Mouse (Mus musculus) hindbrain, postnatal 0 days (tissue): ENCODE results near the gene Dok1. TPM values are rescaled to one million over a fixed set of nuclear protein-coding genes. Genes with fewer than 3 reads are reported as not detected.

Source experiments
- ATAC-seq: fragments of 200-750 bp; cut with Nextera tagmentation; 2 replicates; pipeline ENCODE4 v1.8.0; 2017; ENCODE audit warnings: mild to moderate bottlenecking, moderate TSS enrichment, moderate library complexity
- DNase-seq: peaks from one replicate; pipeline ENCODE4 v3.0.0-alpha.2; 2015; ENCODE audit warnings: low spot score
- H3K27ac ChIP-seq: fragments of 300-500 bp; sonication (generic); 2 replicates; pipeline ENCODE4 v1.5.1; 2014; ENCODE audit warnings: mild to moderate bottlenecking
- H3K27me3 ChIP-seq: fragments of 300-500 bp; sonication (generic); 2 replicates; pipeline ENCODE4 v1.6.1; 2014; ENCODE audit warnings: low read length, mixed read lengths; ENCODE audit not compliant: insufficient read depth
- H3K36me3 ChIP-seq: fragments of 300-500 bp; sonication (generic); 2 replicates; pipeline ENCODE4 v1.6.1; 2014; ENCODE audit warnings: low read length, mixed read lengths; ENCODE audit not compliant: insufficient read depth
- H3K4me1 ChIP-seq: fragments of 300-500 bp; sonication (generic); 2 replicates; pipeline ENCODE4 v1.6.1; 2014; ENCODE audit warnings: antibody characterized with exemption, low read length, mixed read lengths; ENCODE audit not compliant: insufficient read depth
- H3K4me2 ChIP-seq: fragments of 300-500 bp; sonication (generic); 2 replicates; pipeline ENCODE4 v1.6.1; 2014; ENCODE audit warnings: low read depth, mild to moderate bottlenecking, low read length, moderate library complexity, mixed read lengths
- H3K4me3 ChIP-seq: fragments of 300-500 bp; sonication (generic); 2 replicates; pipeline ENCODE4 v1.5.1; 2014; ENCODE audit warnings: low read length
- H3K9ac ChIP-seq: fragments of 300-500 bp; sonication (generic); replicated peaks from 2 replicates; pipeline ENCODE4 v1.6.1; 2014; ENCODE audit warnings: mild to moderate bottlenecking, low read length, moderate library complexity, mixed read lengths
- H3K9me3 ChIP-seq: fragments of 300-500 bp; sonication (generic); 2 replicates; pipeline ENCODE4 v1.6.1; 2016; ENCODE audit warnings: low read length, mixed read lengths
- CTCF ChIP-seq: IDR thresholded peaks from 2 replicates; pipeline ENCODE4 v1.5.1; 2016; ENCODE audit warnings: antibody characterized with exemption, control low read depth, low read depth
- WGBS: fragments of 180-500 bp; shearing (Covaris S2); extraction: QIAGEN DNeasy Blood & Tissue Kit; methylation state at CpG from one replicate; pipeline ENCODE4 v1.1.7; 2014; 5-methylcytosine and 5-hydroxymethylcytosine counted together
- polyA plus RNA-seq: library from polyadenylated mRNA; unstranded; fragments of >200 nt; fragmentation: Nextera tagmentation; extraction: Ambion mirVana; gene quantifications from 2 replicates; pipeline ENCODE4 v1.2.1, GENCODE M21; 2015
- total RNA-seq: library from RNA; depleted of rRNA; stranded (reverse); fragments of >200 nt; gene quantifications from 2 replicates; pipeline ENCODE4 v1.2.3, GENCODE M21; 2014

Gene Dok1
- total and polyA plus RNA-seq, 2 experiments from 2014 or later, result 2.5 to 4.3 TPM

DNA sequence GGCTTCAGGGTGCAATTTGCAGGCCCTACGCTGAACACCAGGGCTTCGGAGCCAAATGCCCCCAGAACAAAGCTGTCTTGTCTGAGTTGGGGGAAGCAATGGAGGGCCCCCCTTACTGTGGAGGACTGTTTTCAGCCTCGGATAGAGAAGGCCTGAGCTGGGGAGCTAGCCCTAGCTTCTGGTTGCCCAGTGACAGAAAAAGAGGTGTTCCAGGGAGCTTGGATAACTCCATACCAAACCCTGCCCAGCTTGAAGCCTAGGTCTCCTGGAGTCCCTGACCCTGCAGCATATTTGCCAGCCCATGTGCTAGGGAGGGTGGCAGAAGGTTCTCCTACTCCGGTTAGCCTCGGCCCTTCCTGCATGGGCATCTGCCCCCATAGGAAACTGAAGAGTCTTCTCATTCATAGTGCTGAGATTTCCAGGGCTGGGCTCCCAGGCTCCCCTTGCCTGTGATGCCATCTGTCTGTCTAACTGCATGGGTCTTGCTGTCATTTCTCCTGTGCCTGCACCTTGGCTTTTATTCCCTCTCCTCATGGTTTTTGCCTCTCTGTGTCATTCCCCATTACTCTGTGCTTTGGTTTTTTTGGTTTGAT, 1.3 kb upstream of the Dok1 start:
- H3K27me3 ChIP-seq, result peaks cover 25% of the 10 kb centered on the region; the same call in 1 of the 2 replicates
- no peak overlapping the region; the same call in 1 of the 2 replicates for H3K9ac ChIP-seq
- peak overlapping the region; percentile 47 for H3K4me3 ChIP-seq

GRCm38 (mm10) chr6:83032769-83033191, 491 bp downstream of the Dok1 start:
- under 1% methylated on average over 30 of the region's 31 CpGs for WGBS
- H3K4me1 ChIP-seq, result 0 out of 2 replicates have a peak, but pooled peaks cover 8% of the 10 kb centered on the region
- DNase-seq (peak; percentile 15), ATAC-seq (peak; percentile 46)
- peak overlapping the region; percentile 40; the same call in 1 of the 2 replicates for H3K9ac ChIP-seq
- H3K9me3 ChIP-seq, result no peaks in the 10 kb centered on the region
- peak overlapping the region; percentile 84 for H3K4me2 ChIP-seq
- H3K27me3 ChIP-seq, result peaks cover 25% of the 10 kb centered on the region; the same call in 1 of the 2 replicates
- peak; percentile 26; the same call in 1 of the 2 replicates for TF ChIP-seq CTCF
- H3K4me3 ChIP-seq, result peak overlapping the region; percentile 47
- H3K27ac ChIP-seq, result no peak overlapping the region
- no peaks in the 10 kb centered on the region for H3K36me3 ChIP-seq

More for the DNA sequence above, 1.3 kb upstream of the Dok1 start:
- H3K4me1 ChIP-seq, result peaks cover 15% of the 10 kb centered on the region; the same call in 1 of the 2 replicates
- no peaks in the 10 kb centered on the region for H3K36me3 ChIP-seq
- H3K9me3 ChIP-seq, result no peaks in the 10 kb centered on the region
- WGBS, result 26% methylated on average over 5 of the region's 5 CpGs
- no peak for TF ChIP-seq CTCF
- H3K4me2 ChIP-seq, result peak overlapping the region; percentile 84
- 0 out of 2 replicates have a peak overlapping the region, but pooled peaks have one; percentile 67 for H3K27ac ChIP-seq
- ATAC-seq (no peak), DNase-seq (no peak)

DNA sequence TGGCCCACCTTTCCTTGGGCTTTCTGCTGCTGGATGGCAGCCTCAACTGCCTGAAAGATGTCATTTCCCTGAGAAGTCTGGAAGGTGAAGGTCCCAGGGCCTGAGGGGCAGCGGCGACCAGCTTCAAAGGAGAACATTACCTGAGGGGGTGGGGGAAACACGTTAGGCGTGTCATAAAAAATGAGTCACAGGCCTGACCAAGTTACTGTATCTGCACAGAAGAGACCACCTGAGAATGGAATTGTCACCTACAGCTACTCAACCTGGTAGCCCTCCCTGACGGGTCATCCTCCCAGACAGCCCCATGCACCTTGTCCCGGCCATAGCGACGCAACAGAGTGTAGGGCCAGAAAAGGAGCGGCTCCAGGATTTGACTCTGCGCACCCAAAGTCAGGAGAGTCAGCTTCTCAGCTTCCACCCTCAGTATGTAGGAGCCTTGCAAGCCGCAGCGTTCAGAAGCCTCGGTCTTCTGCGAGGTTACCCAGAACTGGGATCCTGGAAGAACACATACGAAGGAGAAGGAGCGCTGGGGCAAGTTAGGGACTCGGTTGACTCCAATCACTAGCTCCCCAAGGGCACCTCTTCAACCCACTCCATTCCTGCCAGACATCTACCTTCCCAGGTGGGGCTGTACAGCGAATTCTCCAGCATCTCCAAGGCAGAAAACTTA, 1.2 kb downstream of the Dok1 start:
- Histone ChIP-seq H3K4me1 (0 out of 2 replicates have a peak, but pooled peaks cover 8% of the 10 kb centered on the region), H3K9me3 (no peaks in the 10 kb centered on the region), H3K4me2 (peak overlapping the region; percentile 84), H3K27me3 (peaks cover 25% of the 10 kb centered on the region; the same call in 1 of the 2 replicates), H3K4me3 (peak overlapping the region; percentile 47), H3K36me3 (no peaks in the 10 kb centered on the region), H3K9ac (peak overlapping the region; percentile 40; the same call in 1 of the 2 replicates), H3K27ac (no peak overlapping the region)
- no peak for ATAC-seq
- TF ChIP-seq CTCF, result no peak
- WGBS, result 29% methylated on average over 18 of the region's 18 CpGs
- no peak for DNase-seq

DNA sequence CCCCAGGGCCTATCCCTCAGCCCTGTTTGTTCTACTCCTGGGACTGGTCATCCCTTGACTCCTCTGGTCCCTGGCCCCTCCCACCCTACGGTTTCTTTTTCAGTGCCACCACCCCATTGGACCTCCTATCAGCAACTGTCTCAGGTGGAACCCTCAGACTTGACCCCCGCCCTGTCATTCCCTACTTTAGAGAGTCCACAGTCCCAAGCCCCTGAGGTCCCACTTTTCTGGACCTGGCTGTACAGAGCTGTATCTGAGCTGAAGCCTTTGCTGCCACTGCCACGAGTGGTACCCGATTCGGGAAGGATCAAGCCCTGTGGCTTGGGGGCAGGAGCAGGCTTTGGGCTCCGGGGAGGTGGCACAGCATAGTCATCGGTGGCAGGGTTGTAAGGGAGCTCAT, 2.2 kb downstream of the Dok1 start:
- no peak for ATAC-seq
- peaks cover 25% of the 10 kb centered on the region; the same call in 1 of the 2 replicates for H3K27me3 ChIP-seq

GRCm38 (mm10) chr6:83029777-83030176, 3.5 kb downstream of the Dok1 start:
- H3K4me2 ChIP-seq, result no peak overlapping the region
- no peak overlapping the region for H3K4me3 ChIP-seq
- DNase-seq, result no peak
- no peaks in the 10 kb centered on the region for H3K36me3 ChIP-seq
- no peaks in the 10 kb centered on the region for H3K9me3 ChIP-seq
- no peak for ATAC-seq
- H3K9ac ChIP-seq, result no peak overlapping the region
- 0 out of 2 replicates have a peak, but pooled peaks cover 8% of the 10 kb centered on the region for H3K4me1 ChIP-seq
- TF ChIP-seq CTCF, result no peak
- peaks cover 25% of the 10 kb centered on the region; the same call in 1 of the 2 replicates for H3K27me3 ChIP-seq
- 28% methylated on average over 10 of the region's 10 CpGs for WGBS
- no peak overlapping the region for H3K27ac ChIP-seq

More for the DNA sequence above, 2.2 kb downstream of the Dok1 start:
- DNase-seq, result no peak
- TF ChIP-seq CTCF, result no peak
- Histone ChIP-seq H3K27ac (no peak overlapping the region), H3K4me3 (no peak overlapping the region), H3K4me1 (0 out of 2 replicates have a peak, but pooled peaks cover 8% of the 10 kb centered on the region), H3K9me3 (no peaks in the 10 kb centered on the region), H3K9ac (no peak overlapping the region), H3K36me3 (no peaks in the 10 kb centered on the region), H3K4me2 (no peak overlapping the region)
- 65% methylated on average over 7 of the region's 7 CpGs for WGBS

GRCm38 (mm10) chr6:83027706-83028105, 5.6 kb downstream of the Dok1 start:
- H3K9me3 ChIP-seq, result no peaks in the 10 kb centered on the region
- 60% methylated on average over 7 of the region's 9 CpGs for WGBS
- H3K4me2 ChIP-seq, result no peak overlapping the region
- DNase-seq (no peak), ATAC-seq (peak; percentile 40; the same call in 1 of the 2 replicates)
- H3K9ac ChIP-seq, result no peak overlapping the region
- 0 out of 2 replicates have a peak, but pooled peaks cover 5% of the 10 kb centered on the region for H3K4me1 ChIP-seq
- no peak for TF ChIP-seq CTCF
- H3K4me3 ChIP-seq, result no peak overlapping the region
- H3K27me3 ChIP-seq, result peaks cover 10% of the 10 kb centered on the region; the same call in 1 of the 2 replicates
- H3K27ac ChIP-seq, result no peak overlapping the region
- no peaks in the 10 kb centered on the region for H3K36me3 ChIP-seq
